Mouse (Mus musculus) adrenal gland (tissue): ENCODE measurements around the gene Ush2a.

Experiments used
- intact Hi-C: fragments of 180-260 bp; cut with DNase I; formaldehyde crosslinking; loops from one replicate; pipeline ENCODE4 v1.15.1; 2025

Ush2a gene

GRCm38 (mm10) chr1:188660339-188660738 lies 398.5 kb downstream of the Ush2a start:
- intact Hi-C loops, result no loop called here

DNA sequence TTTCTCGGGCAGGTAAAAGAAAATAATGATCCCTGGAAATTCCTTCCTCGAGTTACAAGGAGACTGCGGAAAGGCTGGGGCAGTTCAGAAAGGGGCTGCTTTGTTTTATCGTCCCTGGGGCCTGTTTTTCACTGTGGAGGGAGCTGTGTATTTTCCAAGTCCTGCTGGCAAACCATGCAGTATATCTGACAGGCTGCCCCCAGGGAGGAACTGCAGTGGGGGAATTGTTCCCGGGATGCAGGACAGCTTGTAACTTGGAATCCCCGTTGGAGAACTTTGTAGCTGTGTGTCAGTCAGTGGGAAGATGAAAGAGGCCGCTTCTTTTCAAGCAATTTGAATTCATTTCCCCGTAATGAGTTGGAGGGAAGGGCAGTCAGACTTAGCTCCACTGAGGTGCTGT lies 399.1 kb downstream of the Ush2a start:
- intact Hi-C loops, result no loop called here

DNA sequence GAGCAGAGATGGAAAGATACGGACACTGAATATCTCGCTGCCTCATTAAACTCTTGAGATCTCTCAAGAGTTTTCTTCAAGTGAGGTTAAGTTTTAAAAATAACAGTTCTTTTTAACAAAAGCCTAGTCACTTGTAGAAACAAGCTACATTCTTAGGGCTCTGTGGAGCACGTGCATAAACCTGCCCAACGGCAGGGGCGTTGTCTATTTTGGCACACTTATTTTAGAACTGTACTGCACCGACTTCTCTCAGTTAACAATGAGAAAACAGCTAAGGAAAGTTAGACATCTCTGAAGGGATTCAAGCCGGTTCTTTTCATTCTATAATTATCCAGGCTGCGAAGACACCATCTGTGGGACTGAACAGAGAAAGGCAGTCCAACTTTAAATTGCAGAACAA lies 405.6 kb downstream of the Ush2a start:
- intact Hi-C loops, result no loop called here

DNA sequence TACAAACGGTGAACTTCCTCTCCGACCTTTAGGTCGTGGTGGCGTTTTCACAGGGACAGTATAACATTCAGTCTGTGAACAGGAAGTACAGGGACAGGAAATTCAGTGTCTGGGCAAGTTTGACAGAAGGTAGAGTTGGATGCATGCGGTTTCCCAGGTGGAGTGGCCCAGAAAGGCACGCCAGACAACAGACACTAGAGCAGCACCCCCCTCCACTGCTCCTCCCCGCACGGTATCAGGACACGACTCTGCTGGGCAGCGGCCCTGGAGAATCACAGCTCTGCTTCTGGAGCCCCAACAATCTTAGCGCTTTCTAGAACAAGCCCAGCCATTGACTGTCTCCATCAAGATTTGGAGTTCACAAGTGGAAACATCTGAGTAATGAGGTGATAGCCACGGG lies 406.7 kb downstream of the Ush2a start:
- intact Hi-C loops, result no loop called here

- intact Hi-C loops, result no loop called here
These were observed 411.0 kb downstream of the Ush2a start for GRCm38 (mm10) chr1:188672871-188673270.

- intact Hi-C loops, result no loop called here
These were observed 413.1 kb downstream of the Ush2a start for GRCm38 (mm10) chr1:188674640-188675510.

DNA sequence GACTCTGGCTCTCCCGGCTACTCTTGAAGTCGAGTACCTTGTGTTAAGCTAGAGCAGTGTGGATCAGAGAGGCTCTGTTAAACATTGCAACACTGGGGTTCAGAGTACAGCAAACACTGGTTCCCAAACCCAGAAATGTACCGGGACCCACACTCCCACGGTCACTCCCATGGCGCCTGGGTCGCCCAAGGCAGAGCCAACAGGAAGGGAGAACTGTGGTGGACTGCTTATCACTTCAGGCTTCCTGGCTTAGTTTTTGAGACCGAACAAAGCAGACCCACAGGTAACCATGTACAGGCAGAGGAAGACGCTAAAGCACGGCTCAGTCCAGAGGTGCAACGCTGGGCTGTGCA lies 413.7 kb downstream of the Ush2a start:
- intact Hi-C loops, result no loop called here

DNA sequence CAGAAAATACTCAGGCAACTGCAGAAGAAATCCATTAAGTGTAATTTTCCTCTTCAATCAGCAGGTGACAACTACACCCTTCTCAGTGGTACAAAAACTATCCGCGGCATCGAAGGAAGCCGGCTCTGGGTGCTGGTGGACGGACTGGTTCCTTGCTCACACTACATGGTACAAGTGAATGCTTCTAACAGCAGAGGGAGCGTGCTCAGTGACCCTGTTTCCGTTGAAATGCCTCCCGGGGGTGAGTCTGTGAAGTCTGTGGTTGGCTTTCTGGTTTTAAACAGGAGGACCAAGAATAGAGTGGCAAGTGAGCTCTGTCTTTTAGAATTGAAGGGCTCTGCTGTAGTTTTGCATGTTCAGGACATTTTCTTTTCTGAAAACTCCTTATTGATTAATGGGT lies 416.4 kb downstream of the Ush2a start:
- intact Hi-C loops, result no loop called here

DNA sequence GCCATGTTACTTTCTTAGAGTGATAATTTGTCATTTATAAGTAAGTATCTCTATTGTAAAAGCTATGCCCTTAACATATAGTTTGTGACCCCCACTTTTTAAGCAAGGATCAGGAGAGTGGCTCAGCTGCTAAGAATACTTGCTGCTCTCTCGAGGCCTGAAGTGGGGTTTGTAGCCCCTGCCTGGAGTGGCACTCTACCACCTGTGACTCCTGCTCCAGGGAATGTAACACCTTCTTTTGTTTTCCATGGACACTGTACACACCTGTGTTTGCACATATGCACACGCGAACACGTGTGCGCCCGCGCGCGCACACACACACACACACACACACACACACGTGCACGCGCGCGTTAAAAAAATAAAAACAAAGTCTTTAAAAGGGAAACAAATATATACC lies 424.5 kb downstream of the Ush2a start:
- intact Hi-C loops, result no loop called here

DNA sequence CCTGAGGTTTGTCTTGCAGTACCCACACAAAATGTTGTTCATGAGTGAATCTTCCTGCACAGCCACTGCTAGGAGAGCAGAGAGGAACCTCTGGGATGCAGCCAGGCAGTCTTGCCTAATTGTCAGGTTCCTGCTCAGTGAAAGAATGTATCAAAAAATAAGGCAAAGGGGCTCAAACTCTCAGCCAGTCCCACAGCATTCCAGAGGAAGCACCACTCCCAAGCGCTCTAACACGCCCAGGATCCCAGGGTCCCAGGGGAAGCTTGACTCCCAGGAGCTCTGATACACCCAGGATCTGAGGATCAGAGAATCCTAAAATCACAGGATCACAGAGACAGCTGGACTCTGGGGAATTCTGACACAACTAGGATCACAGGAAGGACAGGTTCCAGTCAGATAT lies 434.5 kb downstream of the Ush2a start:
- intact Hi-C loops, result no loop called here

GRCm38 (mm10) chr1:188708176-188708575 lies 446.4 kb downstream of the Ush2a start:
- intact Hi-C loops, result no loop called here

DNA sequence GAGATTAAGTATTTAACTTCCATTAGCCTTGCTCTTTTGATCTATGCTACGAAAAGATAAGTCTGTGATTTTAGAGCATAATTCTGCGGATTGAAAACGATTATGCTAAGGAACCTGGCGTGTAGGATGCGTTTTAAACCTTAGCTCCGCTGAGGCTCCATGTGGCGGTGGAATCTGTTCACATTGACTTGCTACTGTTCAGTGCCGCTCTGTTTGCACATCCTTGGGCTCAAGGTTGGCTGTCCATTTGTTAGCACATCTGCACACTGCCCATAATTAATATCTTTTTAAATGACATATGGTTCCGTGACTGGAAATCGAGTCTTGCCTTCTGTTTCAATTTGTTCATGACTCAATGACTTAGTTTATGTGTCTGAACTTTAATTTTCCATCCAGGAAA lies 446.9 kb downstream of the Ush2a start:
- intact Hi-C loops, result no loop called here

DNA sequence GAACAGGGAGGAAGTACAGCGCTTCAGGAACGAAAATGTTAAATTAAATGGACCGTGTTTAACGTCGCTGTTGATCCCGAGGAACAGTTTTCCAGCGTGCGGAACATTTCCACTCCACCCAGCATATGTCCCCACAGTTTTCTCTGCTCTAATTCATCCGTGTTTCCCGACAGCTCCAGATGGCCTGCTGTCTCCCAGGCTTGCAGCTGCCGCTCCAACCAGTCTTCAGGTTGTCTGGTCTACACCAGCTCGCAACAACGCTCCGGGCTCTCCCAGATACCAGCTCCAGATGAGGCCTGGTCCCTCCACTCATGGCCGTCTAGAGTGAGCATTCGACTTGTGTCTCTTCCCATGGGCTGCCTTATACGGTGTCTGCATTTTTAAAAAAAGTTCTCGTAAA lies 452.3 kb downstream of the Ush2a start:
- intact Hi-C loops, result no loop called here

DNA sequence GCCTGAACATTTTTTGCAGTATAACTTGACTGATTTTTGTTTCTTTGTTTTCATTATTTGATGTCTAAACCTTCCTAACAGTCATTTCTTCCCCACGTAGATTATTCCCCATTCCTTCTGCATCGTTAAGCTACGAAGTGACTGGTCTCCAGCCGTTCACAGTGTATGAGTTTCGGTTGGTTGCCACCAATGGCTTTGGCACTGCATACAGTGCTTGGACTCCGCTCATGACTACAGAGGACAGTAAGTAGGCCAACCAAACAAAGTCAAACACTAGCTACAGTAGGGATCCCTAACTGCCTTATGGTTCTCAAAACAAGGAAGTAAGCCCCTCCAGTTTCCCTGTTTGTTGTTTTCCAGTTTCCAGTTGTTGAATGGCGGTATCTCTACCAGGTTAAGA lies 453.1 kb downstream of the Ush2a start:
- intact Hi-C loops, result no loop called here

DNA sequence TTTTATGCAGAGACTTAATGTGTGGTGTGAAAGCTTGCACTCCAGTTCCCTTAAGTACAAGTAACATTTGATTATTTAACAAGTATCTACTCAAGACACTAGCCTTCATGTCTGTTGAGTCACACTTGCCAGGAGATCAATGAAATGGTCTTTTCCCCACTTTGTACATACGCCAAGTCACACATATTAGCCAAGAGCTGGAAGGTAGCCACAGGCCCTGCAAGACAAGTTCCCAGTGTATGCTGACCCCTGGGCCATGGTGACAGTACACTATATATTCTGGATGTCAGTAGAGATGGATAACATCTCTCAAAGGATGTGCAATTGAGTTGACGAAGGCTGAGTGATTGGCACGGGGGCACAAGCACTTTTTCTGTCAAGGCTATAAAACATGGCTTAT lies 455.1 kb downstream of the Ush2a start:
- intact Hi-C loops, result no loop called here

DNA sequence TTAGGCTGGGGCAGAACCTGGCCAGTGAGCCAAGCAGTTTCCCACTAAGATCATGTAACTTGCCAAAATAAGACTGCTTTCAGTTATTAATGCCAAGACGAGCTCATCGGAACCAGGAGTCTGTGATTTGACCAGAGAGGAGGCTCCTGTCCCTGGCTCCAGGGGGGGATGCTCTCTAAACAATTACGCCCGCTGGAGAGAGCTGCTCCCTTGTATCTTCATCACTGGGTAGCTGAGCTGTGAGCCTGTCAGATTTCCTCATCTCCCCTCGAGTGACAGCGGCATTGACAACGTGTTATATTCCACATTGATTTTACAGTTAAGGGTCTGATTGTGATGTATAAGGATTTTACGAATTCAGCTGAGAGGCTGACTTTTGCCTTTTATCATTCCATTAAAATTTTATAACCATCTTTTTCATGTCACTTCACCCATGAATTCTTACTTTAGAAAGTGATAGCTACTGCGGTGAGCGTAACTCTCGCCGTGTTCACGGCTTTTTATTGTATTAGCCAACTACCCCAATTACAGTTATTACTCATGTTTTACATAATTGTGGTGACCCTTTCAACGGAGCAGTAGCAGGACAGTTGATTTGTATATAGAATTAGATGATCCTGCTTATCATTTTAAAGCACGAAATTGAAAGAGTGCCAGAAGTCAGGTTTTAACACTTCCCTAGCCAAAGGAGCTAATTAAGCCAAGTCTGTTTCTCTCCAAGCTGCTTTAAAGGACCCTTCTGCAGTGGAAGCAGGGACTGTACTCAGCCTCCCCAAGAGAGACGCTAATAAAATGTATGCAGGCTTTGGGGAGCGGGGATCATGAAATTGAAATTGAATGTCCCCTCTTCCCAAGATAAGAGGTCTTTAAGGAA lies 463.5 kb downstream of the Ush2a start:
- intact Hi-C loops, result no loop called here

GRCm38 (mm10) chr1:188726937-188727336 lies 465.1 kb downstream of the Ush2a start:
- intact Hi-C loops, result no loop called here

DNA sequence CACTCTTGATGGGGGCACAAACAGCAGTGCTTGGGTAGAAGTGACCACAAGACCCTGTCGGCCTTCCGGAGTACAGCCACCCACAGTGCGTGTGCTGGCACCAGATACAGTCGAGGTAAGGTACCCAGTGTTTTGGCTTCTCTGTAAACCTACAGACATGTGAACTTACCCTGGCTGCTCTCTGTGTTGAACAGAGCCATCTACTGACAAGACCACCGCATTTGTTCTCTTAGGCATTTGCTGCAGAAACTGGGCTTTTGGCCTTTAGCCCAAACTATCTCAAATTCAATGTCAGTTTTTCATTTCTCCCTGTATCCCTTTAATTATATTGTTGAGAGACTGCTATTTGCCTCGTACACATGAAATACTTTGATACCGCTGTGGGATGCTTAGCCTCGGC lies 466.8 kb downstream of the Ush2a start:
- intact Hi-C loops, result no loop called here

DNA sequence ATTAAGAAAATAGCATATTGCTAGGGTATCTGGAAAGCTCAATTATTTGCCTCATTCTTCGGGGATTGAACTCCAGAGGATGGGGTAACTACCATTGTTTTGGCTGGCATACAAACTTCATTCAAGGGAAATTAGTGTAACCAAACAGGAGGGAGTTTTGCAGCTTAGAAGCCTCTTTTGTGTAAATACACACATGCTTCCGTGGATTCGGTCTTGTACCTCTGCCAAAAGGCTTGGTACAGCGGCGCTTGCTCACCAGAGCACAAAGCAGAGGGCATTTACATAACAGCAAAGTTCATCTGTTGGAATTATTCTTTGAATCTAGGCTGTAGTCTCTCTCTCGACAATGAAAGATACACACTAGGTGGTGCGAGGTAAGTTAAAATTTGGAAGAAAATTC lies 467.4 kb downstream of the Ush2a start:
- intact Hi-C loops, result no loop called here

DNA sequence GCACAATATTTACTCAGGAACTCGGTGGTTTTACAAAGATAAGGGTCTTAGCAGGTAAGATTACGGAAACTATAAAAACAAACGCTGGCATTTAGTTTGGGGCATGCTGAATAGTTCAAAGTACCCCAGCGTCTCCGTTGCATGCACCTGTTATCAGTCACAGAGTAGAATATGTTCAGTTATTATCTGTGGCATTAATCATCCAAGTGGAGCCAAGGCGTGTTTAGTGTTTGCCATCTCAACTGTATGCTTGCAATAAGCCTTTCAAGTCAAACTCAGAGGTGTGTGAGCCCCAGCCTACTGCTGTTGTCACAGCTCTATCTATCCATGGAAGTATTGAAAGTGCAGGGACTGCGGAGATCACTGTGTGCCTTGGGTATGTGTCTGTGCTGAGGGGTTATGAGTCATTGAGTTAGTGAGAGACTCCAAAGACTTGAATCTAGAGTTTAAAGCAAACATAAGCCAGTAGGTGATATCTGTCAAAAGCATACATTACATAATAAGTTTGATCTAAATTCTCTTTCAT lies 473.0 kb downstream of the Ush2a start:
- intact Hi-C loops, result no loop called here

DNA sequence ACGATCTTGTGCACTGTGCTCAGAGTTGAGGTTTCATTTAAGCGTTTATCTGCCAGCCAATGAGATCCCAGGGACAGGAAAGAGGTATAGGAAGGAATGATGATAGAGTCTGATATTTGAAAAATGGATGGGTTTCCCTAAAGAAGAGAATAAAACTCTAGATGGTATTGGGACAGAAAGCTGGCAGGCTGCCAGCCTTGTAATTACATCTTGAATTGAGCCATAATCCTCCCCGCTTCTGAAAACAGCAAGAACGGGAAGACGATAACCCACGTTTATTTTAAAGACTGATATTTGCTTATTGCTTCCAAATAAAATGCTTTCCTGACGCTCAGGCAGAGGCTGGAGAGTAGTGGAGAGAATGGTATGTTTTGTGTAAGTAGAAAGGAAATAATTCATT lies 481.1 kb downstream of the Ush2a start:
- intact Hi-C loops, result no loop called here

DNA sequence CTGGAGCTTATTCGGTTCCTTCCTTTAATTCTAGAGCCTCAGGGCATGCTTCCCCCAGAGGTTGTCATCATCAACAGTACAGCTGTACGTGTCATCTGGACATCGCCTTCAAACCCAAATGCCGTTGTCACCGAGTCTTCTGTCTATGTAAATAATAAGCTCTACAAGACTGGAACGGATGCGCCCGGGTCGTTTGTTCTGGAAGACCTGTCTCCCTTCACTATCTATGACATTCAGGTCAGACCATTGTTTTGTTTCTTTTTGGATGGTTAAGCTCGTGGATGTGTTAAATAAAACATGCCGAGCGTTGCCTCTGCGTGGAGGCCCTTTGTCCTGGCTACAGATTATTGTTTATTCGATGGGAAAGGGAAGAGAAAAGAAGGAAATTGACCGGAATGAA lies 493.2 kb downstream of the Ush2a start:
- intact Hi-C loops, result no loop called here
